9 mouse cellular contexts compared by ENCODE assay signal in the genomic region with DNA sequence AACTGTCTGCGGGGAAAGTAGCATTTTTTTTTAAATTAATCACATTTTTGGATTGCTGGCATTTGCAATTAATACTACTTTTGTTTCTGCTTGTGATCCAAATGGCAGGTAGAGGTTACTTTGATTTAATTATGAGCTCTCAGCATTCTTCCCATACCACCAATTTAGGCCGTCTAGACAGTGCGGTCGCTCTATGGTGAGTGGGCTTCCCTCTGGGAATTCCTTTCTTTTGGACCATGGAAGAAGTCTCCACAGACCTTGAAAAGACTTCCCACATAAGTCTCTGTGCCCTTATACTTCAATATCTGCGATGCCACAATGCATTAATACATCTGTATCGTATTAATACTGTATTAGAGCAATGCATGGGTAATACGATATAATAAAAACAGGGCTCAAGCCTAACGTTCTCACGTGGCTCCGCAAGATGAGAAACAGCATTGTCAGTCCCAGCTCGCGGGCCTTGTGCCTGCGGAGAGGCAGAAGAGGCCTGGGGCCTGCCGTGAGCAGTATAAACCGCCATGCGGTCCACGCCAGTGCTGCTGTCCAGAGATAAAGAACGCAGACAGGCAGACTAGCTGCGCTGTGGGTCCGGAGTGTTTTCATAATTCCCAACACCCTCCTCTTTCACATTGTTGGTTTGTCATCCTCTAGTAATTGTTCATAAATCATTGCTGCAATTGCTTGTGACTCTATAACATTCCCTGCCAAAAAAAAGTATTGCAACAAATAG.
A peak's percentile ranks its signal among the peaks of the same experiment; 100 is the strongest.
DNase-seq lines count a peak whose midpoint lies in the region; ATAC-seq lines count a peak whose summit lies in the region.
"Had no signal": no experiment of that assay in that cellular context is flagged by ENCODE, and none has a peak within 500 bp of the region (broad histone marks: within the 10 kb centered on the region; RNA-seq: fewer than 3 reads in every experiment).

No protein-coding gene starts in this region.

- H3K4me1 ChIP-seq in forebrain, embryonic 10.5 days = peaks cover 16% of the 10 kb centered on the region; the same call in 1 of the 2 replicates
- H3K4me1 ChIP-seq in forebrain, embryonic 13.5 days = no peaks in the 10 kb centered on the region
- peaks cover 20 to 29% of the 10 kb centered on the region in 2 experiments for H3K4me1 ChIP-seq in heart, embryonic 14.5 days (ENCODE audit: control insufficient read depth in 2 of 2, insufficient read depth in 2 of 2, low read length in 2 of 2)
- peaks cover 37% of the 10 kb centered on the region for H3K4me1 ChIP-seq in lung, embryonic 15.5 days
- 0 out of 2 replicates have a peak, but pooled peaks cover 3% of the 10 kb centered on the region for H3K4me1 ChIP-seq in midbrain, embryonic 15.5 days
- H3K4me1 ChIP-seq: megakaryocyte, embryonic 14.5 days had no signal

- H3K27me3 ChIP-seq in forebrain, embryonic 10.5 days (ENCODE audit: poor library complexity, severe bottlenecking) = no peaks in the 10 kb centered on the region
- H3K27me3 ChIP-seq in forebrain, embryonic 13.5 days = no peaks in the 10 kb centered on the region
- no peaks in the 10 kb centered on the region for H3K27me3 ChIP-seq in heart, embryonic 14.5 days (ENCODE audit: control insufficient read depth, insufficient read depth, low read length)
- no peaks in the 10 kb centered on the region for H3K27me3 ChIP-seq in lung, embryonic 15.5 days
- H3K27me3 ChIP-seq in midbrain, embryonic 15.5 days (replicated peaks) = no peaks in the 10 kb centered on the region
- H3K27me3 ChIP-seq: megakaryocyte, embryonic 14.5 days had no signal

- H3K4me3 ChIP-seq in forebrain, embryonic 10.5 days = no peak overlapping the region
- no peak overlapping the region for H3K4me3 ChIP-seq in forebrain, embryonic 13.5 days
- H3K4me3 ChIP-seq in heart, embryonic 14.5 days (ENCODE audit: control insufficient read depth in 1 of 2, insufficient read depth in 1 of 2, low read depth in 1 of 2, low read length in 2 of 2) = no peak overlapping the region
- no peak overlapping the region for H3K4me3 ChIP-seq in lung, embryonic 15.5 days
- no peak overlapping the region for H3K4me3 ChIP-seq in midbrain, embryonic 15.5 days
- H3K4me3 ChIP-seq: megakaryocyte, embryonic 14.5 days had no signal

- peak; percentile 22 for DNase-seq in forebrain, embryonic 10.5 days (ENCODE audit: extremely low spot score, low spot score)
- DNase-seq in adrenal gland, postnatal 36 days = peak; percentile 22 to 37
- no peak for DNase-seq in spleen, postnatal 10 days (ENCODE audit: low spot score in 2 of 2)
- DNase-seq in left cerebral cortex, adult 9 months (ENCODE audit: low spot score in 2 of 2) = no peak

- no peak for ATAC-seq in forebrain, embryonic 13.5 days
- ATAC-seq in heart, embryonic 14.5 days (ENCODE audit: insufficient number of reproducible peaks, insufficient read depth, low FRiP score, low read depth) = no peak
- peak; percentile 85 for ATAC-seq in lung, embryonic 15.5 days (ENCODE audit: borderline replicate concordance, extremely low read depth, low FRiP score, low TSS enrichment)
- ATAC-seq in midbrain, embryonic 15.5 days (replicated peaks) = no peak

- no peaks in the 10 kb centered on the region for H3K9me3 ChIP-seq in forebrain, embryonic 10.5 days
- H3K9me3 ChIP-seq in forebrain, embryonic 13.5 days (replicated peaks) = no peaks in the 10 kb centered on the region
- H3K9me3 ChIP-seq in heart, embryonic 14.5 days (ENCODE audit: control insufficient read depth, low read length) = no peaks in the 10 kb centered on the region
- no peaks in the 10 kb centered on the region for H3K9me3 ChIP-seq in lung, embryonic 15.5 days
- no peaks in the 10 kb centered on the region for H3K9me3 ChIP-seq in midbrain, embryonic 15.5 days

- no peaks in the 10 kb centered on the region for H3K36me3 ChIP-seq in forebrain, embryonic 10.5 days (replicated peaks)
- no peaks in the 10 kb centered on the region for H3K36me3 ChIP-seq in forebrain, embryonic 13.5 days (ENCODE audit: poor library complexity, severe bottlenecking)
- no peaks in the 10 kb centered on the region for H3K36me3 ChIP-seq in heart, embryonic 14.5 days (ENCODE audit: control insufficient read depth, insufficient read depth, low read length)
- H3K36me3 ChIP-seq in lung, embryonic 15.5 days = no peaks in the 10 kb centered on the region
- no peaks in the 10 kb centered on the region for H3K36me3 ChIP-seq in midbrain, embryonic 15.5 days (replicated peaks)

- no peak overlapping the region for H3K9ac ChIP-seq in forebrain, embryonic 13.5 days
- H3K9ac ChIP-seq in heart, embryonic 14.5 days (ENCODE audit: low read length) = peak overlapping the region; percentile 13; the same call in 1 of the 2 replicates
- H3K9ac ChIP-seq in lung, embryonic 15.5 days = no peak overlapping the region
- H3K9ac ChIP-seq in midbrain, embryonic 15.5 days = no peak overlapping the region

- peak overlapping the region; percentile 76 for H3K27ac ChIP-seq in forebrain, embryonic 10.5 days
- no peak overlapping the region for H3K27ac ChIP-seq in forebrain, embryonic 13.5 days
- H3K27ac ChIP-seq in heart, embryonic 14.5 days (replicated peaks in 1 of 2; ENCODE audit: control insufficient read depth in 1 of 2, insufficient read depth in 1 of 2, low read depth in 2 of 2, low read length in 2 of 2) = peak overlapping the region; percentile 51 to 74
- H3K27ac ChIP-seq in lung, embryonic 15.5 days = peak overlapping the region; percentile 75
- no peak overlapping the region for H3K27ac ChIP-seq in midbrain, embryonic 15.5 days

- 80% methylated on average over 20 of the region's 20 CpGs for WGBS in forebrain, embryonic 10.5 days
- 85% methylated on average over 20 of the region's 20 CpGs for WGBS in forebrain, embryonic 13.5 days
- 53% methylated on average over 20 of the region's 20 CpGs for WGBS in heart, embryonic 14.5 days
- 44% methylated on average over 20 of the region's 20 CpGs for WGBS in lung, embryonic 15.5 days
- WGBS in midbrain, embryonic 15.5 days = 81% methylated on average over 20 of the region's 20 CpGs

- H3K4me2 ChIP-seq in forebrain, embryonic 13.5 days = no peak overlapping the region
- H3K4me2 ChIP-seq in heart, embryonic 14.5 days (ENCODE audit: low read length) = peak overlapping the region; percentile 21; the same call in 1 of the 2 replicates
- no peak overlapping the region for H3K4me2 ChIP-seq in lung, embryonic 15.5 days
- H3K4me2 ChIP-seq in midbrain, embryonic 15.5 days = no peak overlapping the region

Comparison
In these comparisons a context has a peak if more than half of its experiments do, and no peak if none do; other contexts are left out.
1. H3K27ac ChIP-seq: peak in forebrain, embryonic 10.5 days (single experiment), heart, embryonic 14.5 days (2 of 2) and lung, embryonic 15.5 days (single experiment); none in forebrain, embryonic 13.5 days (single experiment) and midbrain, embryonic 15.5 days (single experiment).
2. DNase-seq: peak in forebrain, embryonic 10.5 days (single experiment) and adrenal gland, postnatal 36 days (2 of 2); none in spleen, postnatal 10 days (0 of 2) and left cerebral cortex, adult 9 months (0 of 2).